Mouse (Mus musculus) heart, embryonic 12.5 days (tissue): ENCODE results near the gene Trrap. TPM values are rescaled to one million over a fixed set of nuclear protein-coding genes. Genes with fewer than 3 reads are reported as not detected.
A peak's percentile ranks its signal among the peaks of the same experiment; 100 is the strongest.
"Not testable (repeated sequence)": the region's sequence is repeated elsewhere in the genome, so short reads cannot be mapped to it uniquely, and the experiment has no call there.

ENCODE experiments used
- ATAC-seq: fragments of 200-750 bp; cut with Nextera tagmentation; 2 replicates; pipeline ENCODE4 v1.8.0; 2017; ENCODE audit warnings: moderate TSS enrichment, moderate library complexity; ENCODE audit not compliant: insufficient number of reproducible peaks, low FRiP score
- H3K27ac ChIP-seq: fragments of 300-500 bp; sonication (generic); 2 replicates; pipeline ENCODE4 v1.5.1; 2016; ENCODE audit warnings: mild to moderate bottlenecking, moderate library complexity; ENCODE audit not compliant: poor library complexity, severe bottlenecking
- H3K27me3 ChIP-seq: fragments of 300-500 bp; sonication (generic); replicated peaks from 2 replicates; pipeline ENCODE4 v1.6.1; 2016; ENCODE audit warnings: mild to moderate bottlenecking, moderate library complexity
- H3K36me3 ChIP-seq: fragments of 300-500 bp; sonication (generic); 2 replicates; pipeline ENCODE4 v1.6.1; 2016; ENCODE audit warnings: mild to moderate bottlenecking, moderate library complexity
- H3K4me1 ChIP-seq: fragments of 300-500 bp; sonication (generic); replicated peaks from 2 replicates; pipeline ENCODE4 v1.6.1; 2016; ENCODE audit warnings: mild to moderate bottlenecking
- H3K4me2 ChIP-seq: fragments of 300-500 bp; sonication (generic); 2 replicates; pipeline ENCODE4 v1.6.1; 2016; ENCODE audit warnings: mild to moderate bottlenecking, moderate library complexity
- H3K4me3 ChIP-seq: fragments of 300-500 bp; sonication (generic); 2 replicates; pipeline ENCODE4 v1.5.1; 2016; ENCODE audit warnings: mild to moderate bottlenecking
- H3K9ac ChIP-seq: fragments of 300-500 bp; sonication (generic); 2 replicates; pipeline ENCODE4 v1.6.1; 2016; ENCODE audit warnings: mild to moderate bottlenecking, moderate library complexity
- H3K9me3 ChIP-seq: fragments of 300-500 bp; sonication (generic); replicated peaks from 2 replicates; pipeline ENCODE4 v1.6.1; 2016; ENCODE audit warnings: mild to moderate bottlenecking, moderate library complexity
- WGBS: fragments of 180-500 bp; shearing (Covaris S2); methylation state at CpG from one replicate; pipeline ENCODE4 v1.1.7; 2016; 5-methylcytosine and 5-hydroxymethylcytosine counted together
- polyA plus RNA-seq: library from polyadenylated mRNA; unstranded; fragments of >200 nt; fragmentation: Nextera tagmentation; extraction: Ambion mirVana; gene quantifications from 2 replicates; pipeline ENCODE4 v1.2.1, GENCODE M21; 2016

Gene Trrap
- polyA plus RNA-seq: 61.5 and 66.0 TPM in 2 replicates

DNA sequence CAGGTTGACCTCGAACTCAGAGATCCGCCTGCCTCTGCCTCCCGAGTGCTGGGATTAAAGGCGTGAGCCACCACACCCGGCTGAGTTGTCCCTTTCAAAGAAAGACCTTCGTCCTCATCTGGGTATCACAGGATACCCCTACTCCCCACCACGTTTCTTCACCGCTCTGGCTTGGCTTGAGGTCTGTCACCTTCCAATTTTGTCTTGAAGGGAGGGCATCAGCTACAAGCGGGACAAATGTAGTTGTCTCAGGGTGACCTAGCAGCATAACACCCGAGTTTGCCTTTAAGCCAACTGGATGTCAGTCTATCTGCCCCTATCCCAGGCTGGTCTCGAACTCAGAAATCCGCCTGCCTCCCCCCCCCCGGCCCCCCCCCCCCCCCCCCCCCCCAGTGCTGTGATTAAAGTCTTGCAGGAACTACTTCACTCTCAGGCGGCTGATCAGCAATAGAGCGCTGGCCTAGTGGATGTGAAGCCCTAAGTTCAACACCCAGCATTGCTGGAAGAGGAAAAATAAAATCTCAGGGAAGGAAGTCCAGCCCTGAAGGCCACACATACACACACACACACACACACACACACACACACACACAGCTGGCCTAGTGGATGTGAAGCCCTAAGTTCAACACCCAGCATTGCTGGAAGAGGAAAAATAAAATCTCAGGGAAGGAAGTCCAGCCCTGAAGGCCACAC is at the start of gene Trrap:
Gene Trrap, plus strand, starts transcription at position 627 of the 693 bp plus-strand sequence.
- Histone ChIP-seq H3K4me2 (peak within 1 kb of the TSS; percentile 81), H3K36me3 (peaks cover 17% of the 10 kb centered on the region), H3K27ac (peak within 1 kb of the TSS; percentile 94), H3K9ac (peak within 1 kb of the TSS; percentile 91), H3K27me3 (peaks cover 13% of the 10 kb centered on the region), H3K4me3 (peak within 1 kb of the TSS; percentile 92), H3K4me1 (peaks cover 10% of the 10 kb centered on the region)
- ATAC-seq: peak; percentile 7; the same call in 1 of the 2 replicates
- H3K9me3 ChIP-seq: not testable (repeated sequence)
- WGBS: 77% methylated on average over 13 of the region's 15 CpGs

DNA sequence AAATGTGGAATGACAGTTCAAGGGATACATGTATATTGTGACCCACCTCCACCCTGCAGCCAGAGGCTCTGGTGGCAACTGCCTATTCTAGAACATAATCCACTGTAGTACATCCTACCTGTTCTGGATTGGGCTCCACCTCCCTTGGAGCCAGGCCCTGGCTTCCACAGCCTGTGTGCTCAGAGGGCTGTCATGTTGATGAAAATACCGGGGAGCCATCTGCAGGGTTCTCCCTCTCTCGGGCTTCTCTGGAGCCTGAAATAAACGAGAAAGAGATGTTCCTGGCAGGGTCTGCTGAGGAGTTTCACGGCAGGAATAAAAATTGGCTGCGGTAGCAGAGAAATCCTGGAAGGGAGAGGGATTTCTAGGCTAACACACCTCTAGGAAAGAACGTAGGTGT is 47.8 kb upstream of the Trrap start:
- H3K36me3 ChIP-seq: no peaks in the 10 kb centered on the region
- H3K27me3 ChIP-seq: 0 out of 2 replicates have a peak, but pooled peaks cover 5% of the 10 kb centered on the region
- H3K4me3 ChIP-seq: no peak overlapping the region
- H3K4me2 ChIP-seq: no peak overlapping the region
- ATAC-seq: no peak
- no peak overlapping the region for H3K9ac ChIP-seq
- no peaks in the 10 kb centered on the region for H3K9me3 ChIP-seq
- no peaks in the 10 kb centered on the region for H3K4me1 ChIP-seq
- 67% methylated on average over 6 of the region's 6 CpGs for WGBS
- no peak overlapping the region for H3K27ac ChIP-seq

DNA sequence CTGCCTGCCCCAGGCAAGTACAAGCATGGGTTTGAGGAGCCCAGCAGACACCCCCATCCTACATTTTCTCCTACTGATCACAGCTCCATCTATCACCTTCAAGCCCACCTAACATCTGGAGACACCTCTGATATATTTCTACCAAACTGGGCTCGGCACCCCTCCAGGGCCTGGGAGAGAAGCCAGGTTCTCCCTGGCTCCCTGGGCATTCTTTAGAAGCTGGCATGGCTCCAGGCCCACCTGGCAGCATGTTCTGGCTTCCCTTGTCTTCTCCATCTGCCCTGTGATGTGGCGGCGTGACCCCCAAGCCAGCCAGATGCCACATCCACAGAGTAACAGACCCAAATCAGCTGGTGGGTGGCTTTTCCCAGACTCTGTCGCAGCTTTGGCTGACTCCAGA is 47.3 kb upstream of the Trrap start:
- WGBS: 69% methylated on average over 4 of the region's 4 CpGs

DNA sequence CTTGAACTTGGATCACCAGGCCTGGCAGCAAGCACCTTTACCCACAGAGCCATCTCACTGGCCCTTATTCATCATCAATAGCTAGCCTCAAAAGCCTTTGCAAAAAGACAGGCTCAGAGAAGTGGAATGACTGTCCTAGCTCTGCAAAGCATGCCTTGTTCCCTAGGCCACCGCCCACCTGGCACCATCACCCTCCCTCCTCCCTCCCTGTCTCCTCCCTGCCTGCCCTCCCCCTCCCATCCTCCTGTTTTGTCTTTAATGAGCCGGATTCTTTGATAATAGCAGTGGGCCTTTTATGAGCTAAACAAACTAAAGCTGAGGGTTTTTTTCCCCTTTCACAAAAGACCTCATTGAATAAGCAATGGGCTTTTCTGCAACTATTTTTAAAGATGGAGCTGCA is 42.6 kb upstream of the Trrap start:
- 45% methylated on average over 2 of the region's 2 CpGs for WGBS
- no peak overlapping the region for H3K9ac ChIP-seq
- no peak for ATAC-seq

More for the DNA sequence above, 47.3 kb upstream of the Trrap start:
- Histone ChIP-seq H3K4me2 (no peak overlapping the region), H3K27me3 (0 out of 2 replicates have a peak, but pooled peaks cover 5% of the 10 kb centered on the region), H3K36me3 (no peaks in the 10 kb centered on the region), H3K9ac (no peak overlapping the region), H3K9me3 (no peaks in the 10 kb centered on the region), H3K4me1 (no peaks in the 10 kb centered on the region), H3K4me3 (no peak overlapping the region), H3K27ac (no peak overlapping the region)
- ATAC-seq: no peak

DNA sequence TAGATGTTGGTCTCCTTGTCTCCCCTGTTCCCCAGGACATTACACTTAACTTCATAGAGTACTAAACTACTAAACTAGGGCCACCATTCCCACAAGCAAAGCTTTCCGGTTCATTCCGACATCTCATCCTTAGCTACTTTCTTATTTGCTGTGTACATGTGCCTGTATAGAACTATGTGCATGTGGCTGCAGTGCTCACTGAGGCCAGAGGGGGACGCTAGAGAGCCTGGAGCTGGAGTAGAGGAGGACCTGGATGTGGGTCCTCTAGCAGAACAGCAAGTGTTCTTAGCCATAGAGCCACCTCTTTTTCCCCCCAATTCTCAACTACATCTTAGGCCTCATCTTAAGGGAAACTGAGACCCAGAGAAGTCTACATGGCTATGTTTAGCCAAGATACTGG is 42.0 kb upstream of the Trrap start:
- Histone ChIP-seq H3K4me3 (no peak overlapping the region), H3K9me3 (no peaks in the 10 kb centered on the region), H3K4me2 (no peak overlapping the region), H3K4me1 (no peaks in the 10 kb centered on the region), H3K9ac (no peak overlapping the region), H3K27me3 (peaks cover 16% of the 10 kb centered on the region), H3K36me3 (no peaks in the 10 kb centered on the region), H3K27ac (no peak overlapping the region)
- WGBS: 71% methylated on average over 3 of the region's 3 CpGs
- no peak for ATAC-seq

More for the DNA sequence above, 42.6 kb upstream of the Trrap start:
- H3K27me3 ChIP-seq: peaks cover 16% of the 10 kb centered on the region
- no peak overlapping the region for H3K4me2 ChIP-seq
- no peaks in the 10 kb centered on the region for H3K36me3 ChIP-seq
- no peak overlapping the region for H3K4me3 ChIP-seq
- no peaks in the 10 kb centered on the region for H3K9me3 ChIP-seq
- no peaks in the 10 kb centered on the region for H3K4me1 ChIP-seq
- H3K27ac ChIP-seq: no peak overlapping the region

DNA sequence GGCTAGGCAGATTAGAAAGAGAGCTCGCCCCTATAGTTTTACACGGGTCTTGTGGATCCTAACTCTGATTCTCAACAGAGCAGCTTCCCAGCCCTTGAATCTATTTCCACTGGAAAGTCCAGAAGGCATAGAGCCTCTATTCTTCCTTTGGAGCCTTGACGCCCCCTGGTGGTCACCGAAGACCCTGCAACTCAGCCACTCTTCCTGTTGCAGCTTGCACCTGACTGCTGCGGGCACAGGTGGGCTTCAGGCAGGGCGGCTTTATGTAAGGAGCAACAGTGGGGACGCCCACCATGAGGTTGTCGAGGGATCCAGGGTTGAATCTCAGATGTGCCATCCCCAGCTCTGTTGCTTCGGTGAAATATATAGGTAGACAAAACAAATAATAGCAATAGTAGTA is 40.4 kb upstream of the Trrap start:
- Histone ChIP-seq H3K4me1 (no peaks in the 10 kb centered on the region), H3K4me3 (no peak overlapping the region), H3K27me3 (peaks cover 16% of the 10 kb centered on the region), H3K27ac (no peak overlapping the region), H3K9ac (no peak overlapping the region), H3K4me2 (no peak overlapping the region), H3K9me3 (no peaks in the 10 kb centered on the region), H3K36me3 (no peaks in the 10 kb centered on the region)
- 7% methylated on average over 9 of the region's 9 CpGs for WGBS
- no peak for ATAC-seq

DNA sequence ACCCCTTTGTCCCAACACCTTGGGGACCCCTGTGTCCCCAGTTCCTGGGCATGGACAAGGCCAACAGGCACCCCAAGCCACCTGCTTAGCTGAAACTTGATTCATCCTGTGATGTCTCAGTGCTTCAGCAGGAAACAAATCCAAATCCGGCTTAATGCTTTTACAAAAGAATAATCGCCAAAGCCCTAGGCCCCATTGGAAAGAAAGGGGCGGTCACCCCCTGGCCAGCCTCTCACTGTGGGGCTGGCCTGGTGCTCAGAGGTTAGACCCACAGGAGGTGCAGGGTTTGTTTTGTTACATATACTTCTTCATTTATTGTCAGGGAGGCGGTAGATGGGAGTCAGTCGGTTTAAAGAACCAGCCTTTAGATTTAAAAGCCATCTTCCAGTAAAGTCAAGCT is 39.3 kb upstream of the Trrap start:
- H3K27ac ChIP-seq: no peak overlapping the region
- H3K4me1 ChIP-seq: no peaks in the 10 kb centered on the region
- ATAC-seq: no peak
- no peak overlapping the region for H3K4me2 ChIP-seq
- 39% methylated on average over 5 of the region's 5 CpGs for whole genome bisulfite sequencing
- no peak overlapping the region for H3K9ac ChIP-seq
- H3K27me3 ChIP-seq: peaks cover 16% of the 10 kb centered on the region
- no peaks in the 10 kb centered on the region for H3K9me3 ChIP-seq
- H3K4me3 ChIP-seq: no peak overlapping the region
- H3K36me3 ChIP-seq: no peaks in the 10 kb centered on the region

DNA sequence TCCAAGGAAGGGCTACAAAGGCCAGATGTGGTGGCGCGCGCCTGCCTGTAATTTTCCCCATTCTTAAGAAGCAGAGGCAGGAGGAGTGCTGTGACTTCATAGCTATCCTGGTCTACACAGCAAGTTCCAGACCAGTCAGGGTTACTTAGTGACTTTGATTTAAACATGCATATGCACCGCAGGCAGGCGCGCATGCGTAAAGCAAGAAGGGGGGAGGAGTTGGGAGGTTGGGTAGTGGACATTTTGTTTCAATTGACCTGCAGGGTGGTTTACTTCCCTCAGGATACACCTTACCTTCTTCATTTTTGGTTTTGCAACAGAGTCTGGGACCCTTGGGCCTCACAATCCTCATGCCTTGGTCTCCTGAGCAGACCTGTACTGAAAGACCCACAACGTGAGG is 38.3 kb upstream of the Trrap start:
- no peaks in the 10 kb centered on the region for H3K4me1 ChIP-seq
- H3K4me3 ChIP-seq: no peak overlapping the region
- peaks cover 16% of the 10 kb centered on the region for H3K27me3 ChIP-seq
- ATAC-seq: no peak
- no peaks in the 10 kb centered on the region for H3K36me3 ChIP-seq
- H3K9me3 ChIP-seq: no peaks in the 10 kb centered on the region
- H3K9ac ChIP-seq: no peak overlapping the region
- WGBS: 77% methylated on average over 8 of the region's 8 CpGs
- H3K4me2 ChIP-seq: no peak overlapping the region
- H3K27ac ChIP-seq: no peak overlapping the region

DNA sequence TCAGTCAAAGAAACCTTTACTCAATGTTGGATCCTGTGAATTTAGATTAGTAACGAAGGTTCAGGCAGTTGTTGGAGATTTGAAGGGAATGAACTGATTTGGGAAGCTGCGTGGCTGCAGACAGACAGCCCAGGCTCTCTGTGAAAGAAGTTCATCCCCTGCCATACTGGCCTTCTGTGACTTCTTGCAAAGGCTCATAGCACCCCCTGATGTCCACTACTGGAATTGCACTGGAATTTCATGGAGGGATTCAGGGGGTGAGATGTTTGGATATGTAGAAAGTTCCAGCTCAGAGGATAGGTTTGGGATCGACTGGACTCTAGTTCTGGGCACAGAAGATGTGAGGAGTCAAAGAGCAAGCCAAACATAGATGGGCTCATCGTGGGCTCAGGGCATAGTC is 33.6 kb upstream of the Trrap start:
- ATAC-seq: no peak
- H3K4me1 ChIP-seq: no peaks in the 10 kb centered on the region
- H3K4me3 ChIP-seq: no peak overlapping the region
- H3K27ac ChIP-seq: no peak overlapping the region
- no peaks in the 10 kb centered on the region for H3K9me3 ChIP-seq
- no peaks in the 10 kb centered on the region for H3K36me3 ChIP-seq
- H3K9ac ChIP-seq: no peak overlapping the region
- 25% methylated on average over 4 of the region's 4 CpGs for WGBS
- no peak overlapping the region for H3K4me2 ChIP-seq
- peaks cover 3% of the 10 kb centered on the region; the same call in 1 of the 2 replicates for H3K27me3 ChIP-seq

DNA sequence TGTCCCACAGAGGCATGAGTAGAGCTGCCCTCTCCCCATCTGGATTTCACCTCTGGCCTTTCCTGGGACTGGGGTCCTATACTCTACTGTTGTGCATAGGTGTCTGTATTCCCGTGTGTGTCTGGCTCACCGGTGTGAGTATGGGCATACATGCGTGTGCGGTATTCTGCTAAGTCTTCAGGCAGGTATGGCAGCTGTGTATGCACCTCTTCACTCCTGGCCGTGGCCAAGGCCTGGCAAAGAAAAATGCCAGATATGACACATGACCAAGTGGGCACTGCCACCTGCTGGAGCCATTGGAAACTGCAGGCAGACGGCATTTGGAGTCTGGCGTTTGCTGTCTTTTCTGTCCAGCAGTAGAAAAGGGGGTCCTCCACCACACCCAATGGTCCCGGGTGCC is 32.6 kb upstream of the Trrap start:
- no peaks in the 10 kb centered on the region for H3K4me1 ChIP-seq
- H3K27ac ChIP-seq: no peak overlapping the region
- no peak overlapping the region for H3K9ac ChIP-seq
- ATAC-seq: no peak
- no peak overlapping the region for H3K4me3 ChIP-seq
- 25% methylated on average over 8 of the region's 8 CpGs for WGBS
- no peak overlapping the region for H3K4me2 ChIP-seq
- no peaks in the 10 kb centered on the region for H3K36me3 ChIP-seq
- H3K27me3 ChIP-seq: no peaks in the 10 kb centered on the region
- no peaks in the 10 kb centered on the region for H3K9me3 ChIP-seq

DNA sequence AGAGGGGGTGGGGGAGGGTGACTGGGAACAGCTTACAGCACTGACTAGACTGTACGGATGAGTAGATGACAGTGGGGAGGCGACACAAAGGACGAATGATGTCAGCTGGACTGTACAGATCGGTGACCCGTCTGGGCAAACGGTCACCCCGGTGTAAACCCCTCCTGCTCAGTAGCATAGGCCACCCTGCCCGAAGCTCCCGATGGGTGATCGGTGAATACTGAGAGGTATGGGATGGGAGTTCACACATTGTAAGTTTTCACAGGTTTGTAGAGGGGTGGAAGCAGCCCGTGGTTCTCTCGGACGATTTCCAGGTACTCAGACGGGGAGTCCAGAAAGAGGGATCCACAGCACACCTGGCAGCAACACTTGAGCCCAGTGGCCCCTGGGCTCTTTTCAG is 30.4 kb upstream of the Trrap start:
- WGBS: 79% methylated on average over 14 of the region's 14 CpGs
- Histone ChIP-seq H3K4me2 (no peak overlapping the region), H3K4me1 (no peaks in the 10 kb centered on the region), H3K9ac (no peak overlapping the region), H3K36me3 (no peaks in the 10 kb centered on the region), H3K27me3 (no peaks in the 10 kb centered on the region), H3K27ac (no peak overlapping the region), H3K4me3 (no peak overlapping the region), H3K9me3 (no peaks in the 10 kb centered on the region)
- ATAC-seq: no peak

DNA sequence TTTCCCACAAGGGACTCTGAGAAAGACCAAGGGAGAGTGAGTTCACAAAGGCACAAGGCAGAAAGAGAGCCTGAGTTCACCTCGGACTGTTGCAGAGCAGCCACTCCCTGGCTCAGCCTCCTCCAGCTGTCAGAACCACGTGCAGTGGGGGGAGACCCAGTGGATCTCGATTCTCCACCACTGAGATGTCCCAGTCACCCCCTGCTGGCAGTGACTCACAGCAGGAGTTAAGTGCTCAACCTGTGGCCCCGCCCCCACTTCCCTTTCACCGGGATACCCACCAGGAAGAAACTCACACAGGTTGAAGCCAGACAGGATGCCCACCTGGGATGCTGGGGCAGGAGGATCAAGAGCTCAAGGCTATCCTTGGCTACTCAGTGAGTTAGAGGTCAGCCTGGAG is 15.1 kb upstream of the Trrap start:
- no peaks in the 10 kb centered on the region for H3K9me3 ChIP-seq

More for the DNA sequence above, 15.1 kb upstream of the Trrap start:
- no peaks in the 10 kb centered on the region for H3K27me3 ChIP-seq
- H3K36me3 ChIP-seq: no peaks in the 10 kb centered on the region
- ATAC-seq: no peak
- H3K9ac ChIP-seq: no peak overlapping the region
- no peak overlapping the region for H3K4me3 ChIP-seq
- peak overlapping the region; percentile 35; the same call in 1 of the 2 replicates for H3K4me2 ChIP-seq
- no peak overlapping the region for H3K27ac ChIP-seq
- 6% methylated on average over 5 of the region's 5 CpGs for WGBS
- H3K4me1 ChIP-seq: peaks cover 23% of the 10 kb centered on the region
